Mouse (Mus musculus) layer of hippocampus, postnatal 14 days (tissue): ENCODE results near the gene Krtap5-5. TPM values are rescaled to one million over a fixed set of nuclear protein-coding genes. Genes with fewer than 3 reads are reported as not detected.
"Not testable (repeated sequence)": the region's sequence is repeated elsewhere in the genome, so short reads cannot be mapped to it uniquely, and the experiment has no call there.

ENCODE experiments used
- DNase-seq, 2 experiments: peaks; one replicate each; pipeline ENCODE4 v3.0.0; 2021 to 2022; ENCODE audit warnings: low spot score in 2 of 2, mixed read lengths in 1 of 2
- long read RNA-seq, 2 experiments: library from polyadenylated mRNA; stranded (forward); transcript quantifications; one replicate each; pipeline ENCODE4 v2.0.0; 2021
- total RNA-seq, 2 experiments: library from RNA; stranded (reverse); gene quantifications; 2 replicates each; pipeline ENCODE4 v1.2.3; 2021

Krtap5-5 gene
- not detected for total RNA-seq
- long read RNA-seq, experiment 1: 0 reads
- long read RNA-seq, experiment 2: 0 reads

DNA sequence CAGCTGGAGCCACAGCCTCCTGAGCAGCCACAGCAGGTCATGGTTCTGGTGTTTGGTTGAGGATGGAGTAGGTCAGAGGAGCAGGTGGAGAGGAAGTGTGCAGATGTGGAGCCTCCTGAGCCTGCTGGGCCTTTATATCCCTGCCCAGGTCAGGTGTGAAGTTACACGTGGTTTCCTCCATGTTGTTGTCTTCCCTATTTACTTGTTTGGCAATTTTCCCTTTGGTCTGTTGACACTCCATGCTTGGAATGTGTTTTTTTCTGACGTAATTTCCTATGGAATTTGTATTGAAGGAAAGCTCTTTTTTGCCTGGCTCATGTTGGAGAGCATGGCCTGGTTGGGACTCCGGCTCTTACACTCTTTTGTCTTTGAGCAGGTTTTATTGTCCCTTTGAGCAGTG lies at the start of gene Krtap5-5:
Gene Krtap5-5 (minus strand): TSS at position 101 of the 400 bp plus-strand sequence.
- not testable (repeated sequence) for DNase-seq

GRCm38 (mm10) chr7:142279291-142279690 lies 49.5 kb upstream of the Krtap5-5 start:
- not testable (repeated sequence) for DNase-seq

GRCm38 (mm10) chr7:142278183-142278582 lies 48.4 kb upstream of the Krtap5-5 start:
- peak; percentile 58 to 67 for DNase-seq

DNA sequence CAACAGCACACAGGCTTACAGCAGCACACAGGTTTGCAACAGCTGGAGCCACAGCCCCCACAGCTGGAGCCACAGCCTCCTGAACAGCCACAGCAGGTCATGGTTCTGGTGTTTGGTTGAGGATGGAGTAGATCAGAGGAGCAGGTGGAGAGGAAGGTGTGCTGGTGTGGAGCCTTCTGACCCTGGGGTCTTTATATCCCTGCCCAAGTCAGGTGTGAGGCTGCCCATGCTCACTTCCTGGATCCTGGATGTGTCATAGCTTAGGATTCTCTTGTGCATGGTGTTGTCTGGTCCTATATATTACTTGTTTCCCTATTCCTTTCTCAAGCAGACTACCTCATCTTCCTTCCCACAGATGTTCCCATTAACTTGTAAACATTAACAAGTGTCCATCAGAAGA lies 44.5 kb upstream of the Krtap5-5 start, which contains the start of gene Gm4559:
Gene Gm4559 (minus strand): TSS at position 101 of the 400 bp plus-strand sequence.
- DNase-seq: not testable (repeated sequence)

DNA sequence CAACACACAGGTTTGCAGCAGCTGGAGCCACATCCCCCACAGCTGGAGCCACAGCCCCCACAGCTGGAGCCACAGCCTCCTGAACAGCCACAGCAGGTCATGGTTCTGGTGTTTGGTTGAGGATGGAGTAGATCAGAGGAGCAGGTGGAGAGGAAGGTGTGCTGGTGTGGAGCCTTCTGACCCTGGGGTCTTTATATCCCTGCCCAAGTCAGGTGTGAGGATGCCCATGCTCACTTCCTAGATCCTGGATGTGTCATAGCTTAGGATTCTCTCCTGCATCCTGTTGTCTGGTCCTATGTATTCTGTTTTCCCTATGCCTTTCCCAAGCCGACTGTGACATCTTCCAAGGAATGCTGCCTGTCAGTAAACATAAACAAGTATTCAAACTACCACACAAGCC lies 28.5 kb upstream of the Krtap5-5 start, which contains the start of gene Gm2431:
Gene Gm2431 (minus strand): TSS at position 101 of the 400 bp plus-strand sequence.
- DNase-seq: not testable (repeated sequence)

DNA sequence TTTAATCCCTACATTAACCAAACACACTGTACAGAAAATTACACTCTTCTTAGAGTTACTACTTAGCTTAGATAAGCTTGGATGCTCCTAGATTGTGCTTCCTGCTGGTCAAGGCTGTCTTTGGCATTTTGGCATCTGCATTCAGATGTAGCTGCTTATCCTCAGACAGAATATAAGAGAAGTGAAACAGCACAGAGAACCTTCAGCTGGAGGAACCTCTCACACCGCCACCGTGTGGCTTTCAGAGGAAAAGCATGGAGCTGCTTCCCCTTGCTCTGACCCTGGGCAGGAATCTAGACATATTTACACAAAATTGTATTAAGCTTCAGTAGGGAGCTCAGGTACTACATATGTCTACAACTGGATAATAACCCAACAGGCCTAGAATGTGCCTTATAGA lies 25.7 kb upstream of the Krtap5-5 start:
- peak; percentile 21 for DNase-seq

DNA sequence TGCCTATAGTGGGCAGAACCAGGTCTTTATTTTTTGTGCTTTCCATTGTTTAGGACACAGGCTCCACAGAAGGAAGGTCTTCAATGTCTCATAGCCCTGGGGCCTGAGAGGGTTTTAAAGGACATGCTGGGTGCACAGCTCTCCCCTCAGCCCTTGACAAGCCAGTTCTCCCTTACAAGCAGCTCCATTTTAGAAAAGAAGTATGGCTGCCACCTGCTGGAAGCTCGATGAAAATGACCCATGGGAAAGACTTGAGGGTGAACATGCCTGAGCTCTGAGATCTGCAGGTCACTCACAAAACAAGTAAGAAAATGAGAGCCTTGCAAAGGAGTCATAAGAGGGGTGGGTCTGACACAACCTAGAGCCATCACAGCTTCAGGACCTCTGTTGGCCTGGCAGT lies 20.1 kb upstream of the Krtap5-5 start:
- DNase-seq: peak; percentile 32 to 34

DNA sequence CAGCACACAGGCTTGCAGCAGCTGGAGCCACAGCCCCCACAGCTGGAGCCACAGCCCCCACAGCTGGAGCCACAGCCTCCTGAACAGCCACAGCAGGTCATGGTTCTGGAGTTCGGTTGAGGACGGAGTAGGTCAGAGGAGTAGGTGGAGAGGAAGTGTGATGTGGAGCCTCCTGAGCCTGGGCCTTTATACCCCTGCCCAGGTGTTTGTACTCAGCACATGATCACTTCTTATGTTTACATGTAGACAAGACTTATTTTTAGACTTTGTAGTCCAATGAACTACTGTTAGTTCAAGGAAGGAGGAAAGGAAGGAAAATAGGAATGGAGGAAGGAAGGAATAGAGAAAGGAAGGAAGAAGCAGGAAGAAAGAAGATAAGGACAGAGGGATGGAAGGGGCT lies 11.2 kb upstream of the Krtap5-5 start, which contains the start of gene Gm40460:
Gene Gm40460 (minus strand): TSS at position 101 of the 400 bp plus-strand sequence.
- DNase-seq: no peak

DNA sequence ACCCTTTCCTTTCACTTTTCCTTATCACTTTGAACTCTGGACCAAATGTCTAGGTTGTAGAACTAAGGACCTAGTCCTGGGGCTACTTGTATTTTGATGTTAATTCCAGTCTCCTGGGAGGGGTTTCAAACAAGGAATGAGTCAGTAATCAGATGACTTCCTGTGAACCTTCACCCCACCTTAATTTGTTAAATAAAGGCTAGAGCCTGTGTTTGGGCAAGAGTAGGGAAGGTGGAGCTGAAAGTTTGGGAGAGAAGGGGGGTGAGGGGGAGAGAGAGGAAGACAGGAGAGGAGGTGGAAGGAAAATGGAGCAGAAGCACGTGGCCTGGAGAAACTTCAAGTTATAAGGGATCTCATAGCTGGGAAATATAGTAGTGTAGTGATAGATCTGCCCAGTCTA lies 1.8 kb upstream of the Krtap5-5 start:
- no peak for DNase-seq

GRCm38 (mm10) chr7:142224518-142224917 lies 5.3 kb downstream of the Krtap5-5 start:
- no peak for DNase-seq

- not testable (repeated sequence) for DNase-seq
Observed at GRCm38 (mm10) chr7:142212136-142212535, 17.6 kb downstream of the Krtap5-5 start.

DNA sequence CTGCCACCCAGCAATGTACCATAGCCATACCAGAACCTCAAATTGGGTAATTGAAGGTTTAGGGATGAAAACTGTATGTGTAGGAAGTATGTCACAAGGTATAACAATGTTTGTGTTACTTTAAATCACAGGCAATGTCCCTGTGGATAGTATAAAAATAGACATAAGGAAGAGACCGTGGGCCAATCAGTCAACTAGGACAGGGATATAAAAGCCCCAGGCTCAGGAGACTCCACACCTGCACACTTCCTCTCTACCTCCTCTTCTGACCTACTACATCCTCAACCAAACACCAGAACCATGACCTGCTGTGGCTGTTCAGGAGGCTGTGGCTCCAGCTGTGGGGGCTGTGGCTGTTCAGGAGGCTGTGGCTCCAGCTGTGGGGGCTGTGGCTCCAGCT lies 18.2 kb downstream of the Krtap5-5 start, which contains the start of gene Gm7579:
Gene Gm7579 (plus strand): TSS at position 301 of the 400 bp plus-strand sequence.
- DNase-seq: no peak

- DNase-seq: not testable (repeated sequence)
Observed at GRCm38 (mm10) chr7:142206891-142207290, 22.9 kb downstream of the Krtap5-5 start.

DNA sequence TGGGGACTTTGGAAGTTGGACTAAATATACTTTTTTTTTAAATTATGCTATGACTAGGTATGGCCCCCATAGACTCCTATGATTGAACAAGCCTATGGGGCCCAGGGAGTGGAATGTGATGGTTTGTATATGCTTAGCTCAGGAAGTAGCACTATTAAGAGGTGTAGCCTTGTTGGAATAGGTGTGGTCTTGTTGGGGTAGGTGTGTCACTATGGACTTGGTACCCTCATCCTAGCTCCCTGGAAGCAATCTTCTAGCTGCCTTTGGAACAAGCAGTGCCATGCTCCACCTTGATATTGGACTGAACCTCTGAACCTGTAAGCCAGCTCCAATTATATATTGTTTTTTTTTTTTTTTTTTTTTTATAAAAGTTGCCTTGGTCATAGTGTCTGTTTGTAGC lies 24.3 kb downstream of the Krtap5-5 start:
- DNase-seq: no peak

- DNase-seq: no peak
Observed at GRCm38 (mm10) chr7:142201064-142201463, 28.7 kb downstream of the Krtap5-5 start, which contains the start of gene Krtap5-3. TSS of gene Krtap5-3 (plus strand) at chr7:142201364.

DNA sequence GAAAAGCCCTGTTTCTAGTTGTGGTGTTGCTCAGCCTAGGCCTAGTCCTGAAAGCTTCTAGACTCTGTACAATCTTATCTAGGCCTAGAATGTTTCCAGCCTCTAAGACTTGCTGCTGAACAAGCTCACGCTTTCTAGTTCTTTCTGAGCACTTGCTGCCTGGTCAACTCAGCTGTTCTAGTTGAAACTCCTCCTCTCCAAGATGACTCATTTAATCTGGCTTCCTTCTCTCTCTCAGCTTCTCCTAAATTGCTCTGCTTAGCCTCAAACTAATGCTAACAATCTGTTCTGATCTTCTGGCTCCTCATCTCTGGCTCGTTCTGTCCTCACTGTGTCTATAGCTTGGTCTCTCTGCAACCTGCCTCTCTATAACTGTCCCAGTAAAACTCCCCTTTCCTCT lies 31.0 kb downstream of the Krtap5-5 start:
- DNase-seq: peak in 1 of 2 experiments; percentile 15

DNA sequence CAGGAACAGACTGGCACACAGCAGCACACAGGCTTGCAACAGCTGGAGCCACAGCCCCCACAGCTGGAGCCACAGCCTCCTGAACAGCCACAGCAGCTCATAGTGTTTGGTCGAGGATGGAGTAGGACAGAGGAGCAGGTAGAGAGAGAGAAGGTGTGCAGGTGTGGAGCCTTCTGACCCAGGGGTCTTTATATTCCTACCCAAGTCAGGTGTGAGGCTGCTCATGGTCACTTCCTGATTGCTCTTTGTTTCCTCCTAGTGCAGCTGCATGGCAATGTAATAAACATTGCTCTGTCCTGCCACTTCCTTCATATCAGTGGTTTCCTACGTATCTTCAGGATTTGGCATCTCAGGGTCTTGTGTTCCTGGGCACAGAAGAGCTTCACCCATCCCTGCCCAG lies 39.5 kb downstream of the Krtap5-5 start, which contains the start of gene Gm10153:
Gene Gm10153 (minus strand): TSS at position 101 of the 400 bp plus-strand sequence.
- no peak for DNase-seq

- no peak for DNase-seq
Observed at GRCm38 (mm10) chr7:142188156-142188555, 41.6 kb downstream of the Krtap5-5 start.

GRCm38 (mm10) chr7:142181021-142181420 lies 48.8 kb downstream of the Krtap5-5 start:
- no peak for DNase-seq
